15 mouse cellular contexts compared by ENCODE assay signal in the genomic region with DNA sequence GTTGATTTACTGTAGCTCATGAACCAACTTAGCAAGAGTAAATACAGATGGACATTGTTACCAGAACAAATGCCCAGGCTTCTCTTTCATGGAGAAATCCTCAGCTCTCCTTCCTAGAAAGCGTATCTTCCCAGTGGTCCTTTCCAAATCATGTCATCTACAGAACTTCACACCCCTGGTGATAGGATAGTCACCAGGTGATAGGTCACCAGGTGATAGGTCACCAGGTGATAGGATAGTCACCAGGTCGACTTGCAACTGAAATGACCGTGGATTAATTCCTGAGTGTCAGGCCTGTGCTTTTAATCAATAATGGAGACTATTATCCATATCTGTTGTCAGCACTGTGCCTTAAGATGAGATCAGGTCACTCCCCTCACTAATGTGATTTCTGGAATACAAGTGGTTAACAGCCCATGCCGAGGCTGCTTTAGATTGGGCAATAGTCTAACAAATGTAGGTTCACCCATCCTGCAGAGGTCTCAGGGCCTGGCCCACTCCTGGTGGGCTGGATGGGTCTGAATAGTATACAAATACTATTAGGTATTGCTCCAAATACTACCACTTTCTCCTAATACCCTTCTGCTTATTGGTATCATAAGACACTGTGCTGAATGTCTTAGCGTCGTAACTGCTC.
"Had no signal": no experiment of that assay in that cellular context is flagged by ENCODE, and none has a peak within 500 bp of the region (broad histone marks: within the 10 kb centered on the region; RNA-seq: fewer than 3 reads in every experiment).

No protein-coding gene starts in this region.

- H3K27me3 ChIP-seq: neural tube, embryonic 15.5 days; stomach, embryonic 15.5 days had no signal

- H3K9ac ChIP-seq: neural tube, embryonic 15.5 days; stomach, embryonic 15.5 days had no signal

- H3K36me3 ChIP-seq: neural tube, embryonic 15.5 days; stomach, embryonic 15.5 days had no signal

- H3K9me3 ChIP-seq: neural tube, embryonic 15.5 days; stomach, embryonic 15.5 days had no signal

- H3K4me3 ChIP-seq: neural tube, embryonic 15.5 days; stomach, embryonic 15.5 days had no signal

- DNase-seq: retina, postnatal 1 day; right cerebral cortex, adult 18-20 months; right cerebral cortex, postnatal 14 days; right cerebral cortex, postnatal 25 days; right cerebral cortex, postnatal 4 days; spleen, adult 18-20 months; thymus, adult 18-20 months; thymus, adult 2 months; thymus, postnatal 14 days; thymus, postnatal 25 days; thymus, postnatal 36 days; thymus, postnatal 4 days had no signal

- H3K27ac ChIP-seq: neural tube, embryonic 15.5 days; stomach, embryonic 15.5 days; stomach, postnatal 0 days had no signal

- H3K4me2 ChIP-seq: neural tube, embryonic 15.5 days; stomach, embryonic 15.5 days had no signal
